Mouse (Mus musculus) C2C12 (cell line): ENCODE results near the gene Dclk3.

Experiments
- CTCF ChIP-seq: IDR thresholded peaks from one replicate; pipeline ENCODE4 v1.5.1; 2011; ENCODE audit not compliant: control insufficient read depth, insufficient read depth, insufficient read length
- MAX ChIP-seq: IDR thresholded peaks from one replicate; pipeline ENCODE4 v1.6.1; 2011; ENCODE audit warnings: mild to moderate bottlenecking, control low read depth
- MYOD1 ChIP-seq: IDR thresholded peaks from one replicate; pipeline ENCODE4 v1.6.1; 2011; ENCODE audit warnings: low read depth; ENCODE audit not compliant: control insufficient read depth, insufficient read length
- USF1 ChIP-seq: IDR thresholded peaks from one replicate; pipeline ENCODE4 v1.6.1; 2011; ENCODE audit warnings: low read depth, mild to moderate bottlenecking, control low read depth, moderate library complexity

GRCm38 (mm10) chr9:111523871-111524270, 85.0 kb downstream of the Dclk3 start:
- no peak for TF ChIP-seq CTCF
- no peak for TF ChIP-seq MYOD1
- TF ChIP-seq MAX: no peak
- TF ChIP-seq USF1: no peak
